Mouse (Mus musculus) kidney, embryonic 15.5 days (tissue): ENCODE measurements around the gene Chst13. TPM values are rescaled to one million over a fixed set of nuclear protein-coding genes. Genes with fewer than 3 reads are reported as not detected.

Source experiments
- ATAC-seq: fragments of 200-750 bp; cut with Nextera tagmentation; replicated peaks from 2 replicates; pipeline ENCODE4 v1.8.0; 2017; ENCODE audit warnings: moderate TSS enrichment; ENCODE audit not compliant: low FRiP score
- H3K27ac ChIP-seq: fragments of 300-500 bp; sonication (generic); 2 replicates; pipeline ENCODE4 v1.5.1; 2015; ENCODE audit warnings: mild to moderate bottlenecking, inconsistent platforms
- H3K27me3 ChIP-seq: fragments of 300-500 bp; sonication (generic); 2 replicates; pipeline ENCODE4 v1.6.1; 2015; ENCODE audit warnings: inconsistent platforms
- H3K36me3 ChIP-seq: fragments of 300-500 bp; sonication (generic); 2 replicates; pipeline ENCODE4 v1.6.1; 2015; ENCODE audit warnings: inconsistent platforms
- H3K4me1 ChIP-seq: fragments of 300-500 bp; sonication (generic); 2 replicates; pipeline ENCODE4 v1.6.1; 2015; ENCODE audit warnings: inconsistent platforms
- H3K4me2 ChIP-seq: fragments of 300-500 bp; sonication (generic); 2 replicates; pipeline ENCODE4 v1.6.1; 2015; ENCODE audit warnings: moderate library complexity, mild to moderate bottlenecking, inconsistent platforms
- H3K4me3 ChIP-seq: fragments of 300-500 bp; sonication (generic); replicated peaks from 2 replicates; pipeline ENCODE4 v1.5.1; 2015; ENCODE audit warnings: mild to moderate bottlenecking, inconsistent platforms
- H3K9ac ChIP-seq: fragments of 300-500 bp; sonication (generic); 2 replicates; pipeline ENCODE4 v1.6.1; 2015; ENCODE audit warnings: mild to moderate bottlenecking, inconsistent platforms
- H3K9me3 ChIP-seq: fragments of 300-500 bp; sonication (generic); replicated peaks from 2 replicates; pipeline ENCODE4 v1.6.1; 2016; ENCODE audit warnings: inconsistent platforms
- WGBS: fragments of 180-500 bp; shearing (Covaris S2); methylation state at CpG from one replicate; pipeline ENCODE4 v1.1.7; 2015; ENCODE audit warnings: mixed read lengths; 5-methylcytosine and 5-hydroxymethylcytosine counted together
- polyA plus RNA-seq: library from polyadenylated mRNA; unstranded; fragments of >200 nt; fragmentation: Nextera tagmentation; extraction: Ambion mirVana; gene quantifications from 2 replicates; pipeline ENCODE4 v1.2.1, GENCODE M21; 2015

Gene Chst13
- polyA plus RNA-seq, result 4.9 and 5.6 TPM in 2 replicates

- H3K9me3 ChIP-seq, result no peaks in the 10 kb centered on the region
- ATAC-seq, result peak; percentile 74
- H3K36me3 ChIP-seq, result no peaks in the 10 kb centered on the region
- H3K4me3 ChIP-seq, result peak within 1 kb of the TSS; percentile 37
- 0 out of 2 replicates have a peak, but pooled peaks cover 3% of the 10 kb centered on the region for H3K27me3 ChIP-seq
- peak within 1 kb of the TSS; percentile 65 for H3K4me2 ChIP-seq
- H3K9ac ChIP-seq, result peak within 1 kb of the TSS; percentile 17; the same call in 1 of the 2 replicates
- peaks cover 23% of the 10 kb centered on the region for H3K4me1 ChIP-seq
- 4% methylated on average over 22 of the region's 22 CpGs for WGBS
- no peak within 1 kb of the TSS for H3K27ac ChIP-seq
Measured at GRCm38 (mm10) chr6:90324991-90325390, at the start of gene Chst13. Gene Chst13, minus strand, starts transcription at chr6:90325185.

GRCm38 (mm10) chr6:90374647-90375046 lies 49.7 kb upstream of the Chst13 start:
- H3K36me3 ChIP-seq, result peaks cover 75% of the 10 kb centered on the region
- H3K4me2 ChIP-seq, result no peak overlapping the region
- no peak for ATAC-seq
- peaks cover 20% of the 10 kb centered on the region for H3K4me1 ChIP-seq
- H3K9me3 ChIP-seq, result no peaks in the 10 kb centered on the region
- H3K9ac ChIP-seq, result no peak overlapping the region
- 86% methylated on average over 4 of the region's 4 CpGs for WGBS
- no peak overlapping the region for H3K4me3 ChIP-seq
- H3K27ac ChIP-seq, result no peak overlapping the region
- H3K27me3 ChIP-seq, result no peaks in the 10 kb centered on the region

- peak overlapping the region; percentile 95 for H3K4me3 ChIP-seq
- H3K27ac ChIP-seq, result peak overlapping the region; percentile 88
- no peaks in the 10 kb centered on the region for H3K27me3 ChIP-seq
- no peaks in the 10 kb centered on the region for H3K9me3 ChIP-seq
- H3K4me2 ChIP-seq, result peak overlapping the region; percentile 94
- ATAC-seq, result peak; percentile 86
- peaks cover 30% of the 10 kb centered on the region for H3K36me3 ChIP-seq
- peak overlapping the region; percentile 89 for H3K9ac ChIP-seq
- H3K4me1 ChIP-seq, result peaks cover 24% of the 10 kb centered on the region
- WGBS, result under 1% methylated on average over 91 of the region's 98 CpGs
Measured at GRCm38 (mm10) chr6:90369725-90370553, 45.0 kb upstream of the Chst13 start.

- Histone ChIP-seq H3K4me1 (peaks cover 24% of the 10 kb centered on the region), H3K9me3 (no peaks in the 10 kb centered on the region), H3K4me3 (peak within 1 kb of the TSS; percentile 95), H3K4me2 (peak within 1 kb of the TSS; percentile 94), H3K9ac (peak within 1 kb of the TSS; percentile 89), H3K27me3 (no peaks in the 10 kb centered on the region), H3K27ac (peak within 1 kb of the TSS; percentile 88), H3K36me3 (peaks cover 22% of the 10 kb centered on the region)
- peak; percentile 98 for ATAC-seq
- WGBS, result 5% methylated on average over 41 of the region's 41 CpGs
Measured at GRCm38 (mm10) chr6:90368976-90369724, 44.2 kb upstream of the Chst13 start, which contains the start of gene Zxdc. Gene Zxdc, plus strand, starts transcription at chr6:90369492.

- H3K4me3 ChIP-seq, result no peak overlapping the region
- H3K4me1 ChIP-seq, result peaks cover 26% of the 10 kb centered on the region
- ATAC-seq, result no peak
- H3K4me2 ChIP-seq, result no peak overlapping the region
- no peak overlapping the region for H3K9ac ChIP-seq
- no peaks in the 10 kb centered on the region for H3K27me3 ChIP-seq
- WGBS, result 88% methylated on average over 5 of the region's 5 CpGs
- H3K27ac ChIP-seq, result no peak overlapping the region
- H3K36me3 ChIP-seq, result no peaks in the 10 kb centered on the region
- no peaks in the 10 kb centered on the region for H3K9me3 ChIP-seq
Measured at GRCm38 (mm10) chr6:90363301-90363700, 38.3 kb upstream of the Chst13 start.

- Histone ChIP-seq H3K9ac (no peak overlapping the region), H3K27ac (no peak overlapping the region), H3K4me2 (no peak overlapping the region), H3K27me3 (no peaks in the 10 kb centered on the region), H3K4me3 (no peak overlapping the region), H3K36me3 (no peaks in the 10 kb centered on the region), H3K4me1 (peaks cover 35% of the 10 kb centered on the region), H3K9me3 (no peaks in the 10 kb centered on the region)
- no peak for ATAC-seq
- WGBS, result 88% methylated on average over 6 of the region's 6 CpGs
Measured at GRCm38 (mm10) chr6:90360922-90361614, 36.1 kb upstream of the Chst13 start.

GRCm38 (mm10) chr6:90360024-90360781 lies 35.2 kb upstream of the Chst13 start:
- H3K9ac ChIP-seq, result no peak overlapping the region
- WGBS, result 40% methylated on average over 7 of the region's 7 CpGs

GRCm38 (mm10) chr6:90359445-90359844 lies 34.5 kb upstream of the Chst13 start:
- Histone ChIP-seq H3K9ac (no peak overlapping the region), H3K36me3 (no peaks in the 10 kb centered on the region), H3K9me3 (no peaks in the 10 kb centered on the region), H3K4me1 (peaks cover 35% of the 10 kb centered on the region), H3K27ac (peak overlapping the region; percentile 61), H3K4me2 (no peak overlapping the region), H3K27me3 (no peaks in the 10 kb centered on the region), H3K4me3 (no peak overlapping the region)
- 62% methylated on average over 2 of the region's 2 CpGs for WGBS
- ATAC-seq, result peak; percentile 86

More at GRCm38 (mm10) chr6:90360024-90360781, 35.2 kb upstream of the Chst13 start:
- no peaks in the 10 kb centered on the region for H3K27me3 ChIP-seq
- peaks cover 35% of the 10 kb centered on the region for H3K4me1 ChIP-seq
- no peak overlapping the region for H3K4me3 ChIP-seq
- H3K36me3 ChIP-seq, result no peaks in the 10 kb centered on the region
- no peaks in the 10 kb centered on the region for H3K9me3 ChIP-seq
- no peak overlapping the region for H3K4me2 ChIP-seq
- ATAC-seq, result peak; percentile 68
- peak overlapping the region; percentile 61 for H3K27ac ChIP-seq

- no peak overlapping the region for H3K4me3 ChIP-seq
- H3K27ac ChIP-seq, result no peak overlapping the region
- no peaks in the 10 kb centered on the region for H3K36me3 ChIP-seq
- no peaks in the 10 kb centered on the region for H3K27me3 ChIP-seq
- 65% methylated on average over 5 of the region's 5 CpGs for WGBS
- H3K9ac ChIP-seq, result no peak overlapping the region
- no peak overlapping the region for H3K4me2 ChIP-seq
- H3K9me3 ChIP-seq, result no peaks in the 10 kb centered on the region
- H3K4me1 ChIP-seq, result peaks cover 35% of the 10 kb centered on the region
- ATAC-seq, result no peak
Measured at GRCm38 (mm10) chr6:90358142-90358541, 33.2 kb upstream of the Chst13 start.

GRCm38 (mm10) chr6:90350011-90350410 lies 25.0 kb upstream of the Chst13 start:
- no peak overlapping the region for H3K9ac ChIP-seq
- no peak overlapping the region for H3K4me3 ChIP-seq
- no peaks in the 10 kb centered on the region for H3K36me3 ChIP-seq
- no peak for ATAC-seq
- WGBS, result 77% methylated on average over 2 of the region's 2 CpGs
- no peaks in the 10 kb centered on the region for H3K27me3 ChIP-seq
- H3K9me3 ChIP-seq, result no peaks in the 10 kb centered on the region
- H3K4me2 ChIP-seq, result no peak overlapping the region
- H3K4me1 ChIP-seq, result no peaks in the 10 kb centered on the region
- no peak overlapping the region for H3K27ac ChIP-seq

- H3K9me3 ChIP-seq, result no peaks in the 10 kb centered on the region
- 77% methylated on average over 4 of the region's 4 CpGs for WGBS
- ATAC-seq, result no peak
- no peaks in the 10 kb centered on the region for H3K36me3 ChIP-seq
- H3K4me1 ChIP-seq, result no peaks in the 10 kb centered on the region
- no peak overlapping the region for H3K9ac ChIP-seq
- H3K27ac ChIP-seq, result no peak overlapping the region
- no peak overlapping the region for H3K4me3 ChIP-seq
- H3K4me2 ChIP-seq, result no peak overlapping the region
- H3K27me3 ChIP-seq, result no peaks in the 10 kb centered on the region
Measured at GRCm38 (mm10) chr6:90348500-90348899, 23.5 kb upstream of the Chst13 start.
